Mouse (Mus musculus): Measurements from ENCODE around the gene Arhgef3.

The Arhgef3 gene

GRCm38 (mm10) chr14:27308761-27309160, 194.1 kb downstream of the Arhgef3 start:
- in situ Hi-C loops (cut with MboI), result no loop called here

DNA sequence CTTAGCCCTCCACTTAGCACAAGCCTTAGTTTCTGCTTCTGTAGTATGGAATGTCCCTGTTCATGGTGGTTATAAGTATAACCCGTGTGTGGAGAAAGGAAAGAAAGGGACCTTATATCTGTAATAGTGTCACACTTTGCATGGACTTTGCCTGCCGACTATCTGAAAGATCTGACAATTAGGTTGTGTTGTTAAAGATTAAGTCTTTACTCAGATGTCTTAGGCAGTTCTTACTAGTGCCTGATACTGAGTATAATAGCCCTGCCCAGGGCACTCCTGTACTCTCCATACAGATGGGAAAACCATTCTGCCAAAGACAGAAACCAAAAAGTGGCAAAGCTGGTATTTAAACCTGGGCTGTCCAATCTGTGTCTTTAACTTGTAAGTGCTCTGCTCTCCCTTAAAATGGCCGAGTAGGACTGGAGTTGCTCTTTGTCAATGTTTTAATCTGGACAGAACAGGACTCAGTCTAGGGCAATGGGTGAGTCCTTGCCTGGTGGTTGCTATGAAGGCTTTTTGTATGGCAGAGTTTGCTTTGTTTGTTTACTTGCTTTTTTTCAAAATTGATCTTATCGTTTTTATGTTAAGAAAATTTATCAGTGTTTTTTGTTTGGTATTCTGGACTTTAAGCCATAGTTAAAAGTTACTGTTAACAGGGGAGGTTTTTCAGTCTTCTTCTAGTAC, 196.0 kb downstream of the Arhgef3 start:
- in situ Hi-C loops (cut with MboI), result no loop called here

DNA sequence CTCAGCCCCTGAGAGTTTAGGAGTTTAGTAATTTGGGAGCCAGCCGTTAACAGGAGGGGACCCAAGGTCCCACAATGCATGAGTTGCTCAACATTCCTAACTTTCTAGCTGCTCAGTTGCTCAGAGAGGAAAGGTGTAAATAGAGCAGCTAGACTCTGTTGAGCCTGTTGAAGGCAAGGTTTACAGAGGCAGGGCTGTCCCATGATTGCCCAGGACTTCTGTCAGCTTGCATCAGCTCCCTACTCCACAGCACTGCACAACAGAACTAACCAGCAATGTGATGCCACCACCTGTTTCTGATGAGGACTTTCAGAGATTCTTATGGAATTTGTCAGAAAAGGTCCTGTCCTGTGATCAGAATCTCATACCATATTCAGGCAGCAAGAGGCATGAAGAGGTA, 197.7 kb downstream of the Arhgef3 start:
- in situ Hi-C loops (cut with MboI), result no loop called here

DNA sequence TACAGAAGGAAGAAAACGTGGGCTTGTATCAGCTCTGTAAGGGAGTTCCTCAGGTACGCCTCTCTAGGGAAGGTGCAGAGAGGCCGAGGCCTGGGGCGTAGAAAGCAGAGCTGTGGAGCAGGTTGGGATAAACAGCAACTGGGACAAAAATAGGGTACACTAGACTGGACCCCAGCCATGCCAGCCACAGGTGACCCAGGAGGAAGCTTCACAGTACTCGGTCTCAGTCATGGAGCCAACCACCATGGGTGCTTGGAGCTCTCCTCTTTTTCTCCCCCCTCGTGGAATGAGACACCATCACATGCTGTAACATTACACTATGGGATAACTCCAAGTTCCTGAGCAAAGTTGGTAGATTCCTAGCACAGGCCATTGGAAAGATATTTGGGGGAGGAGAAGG, 201.0 kb downstream of the Arhgef3 start:
- in situ Hi-C loops (cut with MboI), result no loop called here

GRCm38 (mm10) chr14:27317146-27317545, 202.4 kb downstream of the Arhgef3 start:
- in situ Hi-C loops (cut with MboI), result no loop called here

- in situ Hi-C loops (cut with MboI), result no loop called here
Observed at GRCm38 (mm10) chr14:27319386-27319785, 204.7 kb downstream of the Arhgef3 start.

DNA sequence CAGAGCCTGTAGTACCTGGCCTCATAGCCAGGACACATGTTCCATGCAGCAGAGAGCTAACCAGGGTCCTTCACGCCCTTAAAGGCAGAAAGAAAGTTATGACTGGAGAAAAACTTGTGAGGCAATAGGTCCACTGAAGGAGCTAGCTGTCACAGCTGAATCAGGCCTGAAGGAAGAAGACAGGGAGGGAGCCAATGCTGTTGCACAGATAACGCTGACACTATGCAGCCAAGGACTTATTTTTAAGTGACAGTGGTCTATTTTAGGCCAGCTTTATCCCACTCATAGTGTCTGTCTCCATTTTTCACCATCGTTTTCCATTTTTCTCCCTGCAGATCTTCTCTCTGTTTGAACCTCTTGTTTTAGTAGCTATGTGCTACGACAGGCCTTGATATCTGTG, 207.3 kb downstream of the Arhgef3 start:
- in situ Hi-C loops (cut with MboI), result no loop called here

DNA sequence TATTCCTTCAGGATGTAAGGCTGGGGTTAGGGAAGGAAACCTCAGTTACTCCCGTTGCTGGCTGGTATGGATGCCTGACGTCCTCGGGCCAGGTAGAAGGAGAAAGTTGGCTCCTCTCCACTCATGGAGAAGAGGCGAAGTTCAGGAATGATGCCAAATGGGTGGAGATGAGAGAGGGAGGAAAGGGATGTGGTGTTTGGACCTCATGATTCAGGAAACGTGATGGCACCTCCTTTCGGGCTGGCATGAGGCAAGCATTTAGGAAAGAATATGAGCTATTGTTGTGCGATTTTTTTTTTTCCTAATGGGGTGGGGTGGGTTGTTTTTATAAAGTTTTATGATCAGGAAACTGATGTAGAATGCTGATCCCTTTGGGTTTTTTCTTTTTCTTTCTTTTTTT, 210.0 kb downstream of the Arhgef3 start:
- in situ Hi-C loops (cut with MboI), result no loop called here

DNA sequence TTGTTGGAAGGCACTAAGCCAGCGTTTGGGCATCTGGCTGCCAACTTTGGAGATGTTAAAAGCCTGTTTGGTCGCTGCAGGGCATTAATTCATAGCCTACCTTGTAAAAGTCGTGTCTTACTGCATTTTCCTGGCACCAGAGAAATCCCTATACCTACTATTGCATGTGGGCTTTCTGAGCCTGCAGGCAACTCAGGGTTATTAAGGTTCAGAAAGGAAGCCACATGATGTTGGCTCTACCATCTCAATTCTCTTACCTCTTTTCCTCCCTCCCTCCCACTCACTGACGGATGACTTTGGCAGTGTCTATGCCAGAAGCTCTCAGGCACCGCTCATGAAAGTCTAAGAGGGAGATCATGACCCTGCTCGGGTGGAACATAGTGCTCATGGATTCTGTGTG, 210.8 kb downstream of the Arhgef3 start:
- in situ Hi-C loops (cut with MboI), result no loop called here

GRCm38 (mm10) chr14:27327862-27328261, 213.2 kb downstream of the Arhgef3 start:
- in situ Hi-C loops (cut with MboI), result no loop called here

- in situ Hi-C loops (cut with MboI), result no loop called here
Observed at GRCm38 (mm10) chr14:27328952-27329351, 214.3 kb downstream of the Arhgef3 start.

DNA sequence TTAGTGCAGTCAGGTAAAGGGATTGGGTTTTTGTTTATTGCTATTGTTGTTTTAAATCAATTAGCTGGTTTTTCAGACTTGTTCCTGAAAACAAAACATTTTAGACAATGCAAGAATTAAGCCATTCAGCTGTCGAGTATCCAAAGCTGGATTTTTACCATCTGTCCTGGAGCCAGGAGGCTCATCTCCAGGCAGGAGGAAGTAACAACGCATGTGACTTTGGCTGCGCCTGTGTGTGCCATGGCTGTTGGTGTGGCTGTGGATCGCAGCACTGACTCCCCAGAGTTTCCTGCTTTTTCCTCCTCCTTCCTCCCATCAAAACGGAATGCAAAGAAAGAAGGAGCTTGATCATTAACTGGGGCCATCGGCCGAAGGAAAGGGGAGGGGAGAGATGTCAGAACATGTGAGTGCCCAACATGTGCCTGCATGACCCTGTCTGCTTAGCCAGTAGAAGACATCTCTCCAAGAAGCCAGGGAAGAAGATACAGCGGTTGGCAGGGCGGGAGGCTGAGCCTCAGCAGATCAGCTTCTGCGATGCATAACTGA, 216.9 kb downstream of the Arhgef3 start:
- in situ Hi-C loops (cut with MboI), result no loop called here

DNA sequence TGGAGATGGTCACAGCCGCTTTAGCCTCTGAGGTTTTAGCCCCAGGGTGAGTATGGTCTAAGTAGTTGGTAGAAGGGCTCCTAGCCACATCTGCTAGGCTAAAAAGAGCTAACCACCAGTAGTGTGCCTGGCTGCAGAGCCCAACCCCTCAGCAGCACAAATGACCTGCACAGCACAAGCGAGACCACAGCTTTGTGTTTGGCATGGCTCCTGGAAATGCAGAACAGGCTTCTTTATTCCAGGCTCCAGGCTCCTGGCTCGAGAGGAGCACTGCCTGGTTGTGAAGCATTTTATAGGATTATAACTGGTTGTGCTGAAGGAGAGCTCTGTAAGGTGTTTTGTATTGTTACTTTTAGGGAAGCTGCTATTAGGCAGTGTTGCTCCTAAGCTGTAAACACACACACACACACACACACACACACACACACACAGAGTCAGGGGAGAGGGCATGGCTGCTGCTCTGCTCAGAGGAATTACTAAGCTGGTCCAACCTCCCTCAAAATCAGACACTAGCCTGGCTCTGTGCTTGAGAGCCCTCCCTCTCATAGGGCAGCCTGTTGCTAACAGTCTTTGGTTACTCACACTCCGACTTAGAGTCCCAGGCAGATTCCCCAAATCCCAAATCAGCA, 217.8 kb downstream of the Arhgef3 start:
- in situ Hi-C loops (cut with MboI), result no loop called here

DNA sequence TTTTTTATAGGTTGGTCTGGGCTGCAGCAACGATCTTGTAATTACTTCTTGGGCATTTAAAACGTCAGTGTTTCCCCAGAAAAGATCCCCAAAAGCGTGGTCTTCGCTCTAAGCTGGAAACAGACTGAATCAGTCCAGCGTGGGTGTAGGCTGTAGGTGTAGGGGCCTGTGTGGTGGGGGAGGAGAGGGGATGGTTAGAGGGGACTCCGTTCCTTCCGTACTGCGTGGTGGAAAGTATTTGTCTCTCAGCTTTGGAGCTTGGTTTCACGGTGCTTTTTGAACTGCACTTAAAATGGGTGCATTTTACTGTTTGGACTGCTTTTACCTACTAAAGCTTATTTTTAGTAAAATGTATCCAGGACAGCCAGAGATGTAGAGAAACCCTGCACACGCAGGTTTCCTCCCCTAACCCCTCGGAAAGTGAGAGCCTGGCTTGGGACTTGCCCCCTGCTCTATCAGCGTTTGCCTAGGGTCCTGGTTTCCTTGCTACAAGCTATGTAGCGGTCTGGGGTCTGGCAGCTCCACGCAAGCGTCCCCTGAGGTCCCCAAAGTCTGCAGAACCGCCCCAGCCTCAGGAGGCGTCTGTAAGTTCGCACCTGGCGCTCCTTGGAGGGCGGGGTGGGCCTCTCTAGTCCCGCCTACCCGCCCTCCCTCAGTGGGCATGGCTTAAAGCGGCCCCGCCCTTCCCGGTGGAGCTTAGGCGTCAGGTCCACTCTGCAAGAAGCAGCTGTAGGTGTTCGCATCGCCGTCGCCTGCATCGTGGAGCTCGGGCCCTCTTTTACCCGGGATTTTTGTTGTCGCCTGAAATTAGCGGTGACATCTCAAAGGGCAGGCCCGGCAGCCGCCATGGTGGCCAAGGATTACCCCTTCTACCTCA, 220.9 kb downstream of the Arhgef3 start:
- in situ Hi-C loops (cut with MboI), result no loop called here

DNA sequence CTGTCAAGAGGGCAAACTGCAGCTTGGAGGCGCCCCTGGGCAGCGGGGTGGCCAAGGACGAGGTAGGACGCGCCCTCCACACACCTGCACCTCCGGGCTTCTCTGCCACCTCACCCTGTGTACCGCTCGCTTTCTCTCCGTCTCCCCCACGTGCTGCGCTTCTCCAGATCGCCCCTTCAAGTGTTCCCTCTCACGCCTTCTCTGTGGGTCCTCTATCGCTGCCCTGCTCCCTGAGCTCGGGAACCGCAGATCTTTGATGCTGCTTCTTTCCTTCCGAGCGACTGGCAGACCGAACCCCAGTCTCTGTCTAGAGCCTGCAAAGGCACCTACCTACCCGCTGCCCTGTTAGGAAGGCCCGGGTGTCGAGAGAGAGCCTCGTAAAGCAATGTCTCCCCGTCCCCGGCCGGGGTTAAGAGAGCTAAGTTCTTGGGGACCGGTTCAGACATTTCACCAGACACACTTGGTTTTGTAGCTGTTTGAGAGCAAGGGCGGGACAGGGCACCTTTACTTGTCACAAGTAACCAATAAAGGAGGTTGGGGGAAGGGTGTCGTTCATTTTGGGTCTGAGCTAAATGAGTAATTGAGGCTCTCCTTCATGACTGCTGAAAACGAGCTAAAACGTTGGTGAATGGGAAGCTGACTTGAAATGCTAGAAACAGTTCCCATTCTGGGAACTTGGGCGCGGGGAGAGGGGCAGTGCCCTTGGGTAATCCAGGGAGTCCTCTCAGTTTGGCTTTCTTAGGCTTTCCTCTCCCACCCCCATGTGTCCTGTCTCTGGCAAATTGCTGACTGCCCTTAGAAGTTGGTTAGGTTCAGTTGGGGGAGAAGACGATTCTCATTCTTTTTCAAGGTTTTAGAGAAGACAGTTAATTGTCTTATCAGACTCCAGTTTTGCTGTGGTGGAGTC, 221.8 kb downstream of the Arhgef3 start:
- in situ Hi-C loops (cut with MboI), result no loop called here

DNA sequence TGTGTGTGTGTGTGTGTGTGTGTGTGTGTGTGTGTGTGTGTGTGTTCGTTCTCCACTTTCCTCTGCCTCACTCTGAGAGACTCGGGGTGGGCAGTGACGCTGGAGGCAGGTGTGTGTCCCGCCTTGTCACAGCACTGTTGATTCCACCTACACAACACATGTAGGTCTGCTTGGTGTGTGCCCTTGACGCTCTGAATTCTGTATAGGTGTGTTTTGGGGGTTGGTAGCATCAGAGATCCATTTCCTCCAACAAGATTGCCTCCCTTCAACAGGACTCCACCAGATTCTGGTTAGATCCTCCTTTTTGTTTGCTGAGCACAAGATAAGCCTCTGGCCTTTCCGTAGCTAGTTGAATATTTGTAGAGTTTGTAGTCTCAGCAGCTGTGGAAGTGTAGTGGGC, 222.5 kb downstream of the Arhgef3 start:
- in situ Hi-C loops (cut with MboI), result no loop called here

- in situ Hi-C loops (cut with MboI), result no loop called here
Observed at GRCm38 (mm10) chr14:27338034-27338708, 223.5 kb downstream of the Arhgef3 start.

GRCm38 (mm10) chr14:27340682-27341415, 226.2 kb downstream of the Arhgef3 start:
- in situ Hi-C loops (cut with MboI), result loop anchor here (5.0 kb wide), 2 partner anchors 66 to 149 kb away; no protein-coding TSS in a partner anchor

GRCm38 (mm10) chr14:27341486-27341885, 226.8 kb downstream of the Arhgef3 start:
- in situ Hi-C loops (cut with MboI), result loop anchor here (5.0 kb wide), 2 partner anchors 66 to 149 kb away; no protein-coding TSS in a partner anchor

DNA sequence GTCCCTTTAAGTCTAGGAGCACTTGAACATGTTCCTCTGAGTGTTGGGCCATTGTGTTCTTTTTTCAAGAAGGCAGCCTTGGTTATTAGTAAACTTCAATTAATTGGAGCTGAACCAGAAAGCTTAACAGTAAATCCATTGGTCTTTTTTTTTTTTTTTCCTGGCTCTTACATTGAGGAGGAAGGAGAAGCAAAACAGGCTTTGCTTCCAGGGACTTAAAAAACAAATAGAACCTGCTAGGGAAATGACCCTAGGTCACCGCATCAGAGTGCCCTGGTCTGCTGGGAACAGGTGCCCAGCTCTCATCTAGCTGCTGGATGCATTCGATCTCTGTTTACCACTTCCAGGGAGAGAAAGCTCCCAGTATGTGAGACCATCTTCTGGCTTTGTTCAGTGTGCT, 227.8 kb downstream of the Arhgef3 start:
- in situ Hi-C loops (cut with MboI), result loop anchor here (5.0 kb wide), 2 partner anchors 65 to 150 kb away; no protein-coding TSS in a partner anchor

Measured in mature B cell (primary cell).